Mouse (Mus musculus): Measurements from ENCODE around the gene Gm10228. TPM values are rescaled to one million over a fixed set of nuclear protein-coding genes. Genes with fewer than 3 reads are reported as not detected.
"Not testable (repeated sequence)": the region's sequence is repeated elsewhere in the genome, so short reads cannot be mapped to it uniquely, and the experiment has no call there.

Gene Gm10228
- total and polyA plus RNA-seq, 3 experiments, result not detected

DNA sequence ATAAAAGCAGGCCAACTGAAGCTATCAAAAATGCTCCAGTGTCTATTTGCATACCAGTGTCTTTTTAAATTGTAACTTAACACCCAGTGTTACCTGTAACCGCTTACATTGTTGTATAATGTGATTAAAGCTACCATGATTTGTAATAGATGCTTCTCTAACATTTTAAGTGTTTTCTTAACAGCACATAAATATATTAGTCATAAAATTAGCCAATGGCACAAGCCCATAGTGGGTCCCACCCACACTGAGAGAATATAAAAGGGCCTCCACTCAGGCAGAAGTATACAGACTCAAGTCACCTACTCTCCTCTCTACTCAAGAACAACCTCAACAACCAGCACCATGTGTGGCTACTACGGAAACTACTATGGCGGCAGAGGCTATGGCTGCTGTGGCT, 26.3 kb downstream of the Gm10228 start, which contains the start of gene Gm10229:
Gene Gm10229, plus strand, starts transcription at position 301 of the 400 bp plus-strand sequence.
- H3K9ac ChIP-seq (ENCODE audit: insufficient read depth, low read depth); H3K4me3 ChIP-seq (replicated peaks in 1 of 3; ENCODE audit: low read depth in 2 of 3, low read length in 2 of 3, poor library complexity in 1 of 3); H3K27me3 ChIP-seq (replicated peaks); H3K36me3 ChIP-seq (replicated peaks in 1 of 2; ENCODE audit: control insufficient read depth in 1 of 2, insufficient read depth in 1 of 2, low read length in 1 of 2); H3K79me2 ChIP-seq (replicated peaks; ENCODE audit: control insufficient read depth, extremely low read depth, insufficient read depth, poor library complexity, severe bottlenecking); dilution Hi-C loops (cut with MboI; ENCODE audit: extremely low pct_ligation_motif_present, extremely low pct_unique_long_range_greater_than_20kb, low sequenced_read_pairs); DNase-seq (ENCODE audit: extremely low read depth); H3K27ac ChIP-seq (ENCODE audit: insufficient read depth, low read depth); in situ Hi-C loops (cut with MboI; ENCODE audit: low pct_ligation_motif_present, low pct_unique_long_range_greater_than_20kb, low sequenced_read_pairs); H3K4me2 ChIP-seq (ENCODE audit: insufficient read depth, low read depth, poor library complexity, severe bottlenecking); H3K4me1 ChIP-seq (ENCODE audit: control insufficient read depth in 1 of 2, insufficient read depth in 2 of 2): not testable (repeated sequence)
- peaks cover 50% of the 10 kb centered on the region for H3K9me3 ChIP-seq (replicated peaks; ENCODE audit: low read length)

DNA sequence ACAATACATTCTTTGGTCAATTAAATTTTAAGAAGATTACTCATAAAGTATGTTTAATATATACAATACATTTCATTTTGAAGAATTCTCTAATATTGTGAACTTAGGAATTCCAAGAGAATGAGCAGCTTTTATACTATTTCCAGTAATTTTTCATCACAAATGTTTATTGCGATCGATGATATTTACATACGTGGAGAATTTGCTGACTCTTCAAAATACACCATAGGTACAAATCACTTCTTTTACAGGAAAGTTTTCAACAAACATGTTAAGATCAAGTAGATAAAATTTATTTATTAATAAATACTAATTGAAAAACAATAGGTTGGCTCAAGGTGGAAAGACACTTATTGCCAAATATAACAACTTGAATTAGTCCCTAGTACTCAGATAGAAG, 27.3 kb downstream of the Gm10228 start:
- dilution Hi-C loops (cut with MboI; ENCODE audit: extremely low pct_ligation_motif_present, extremely low pct_unique_long_range_greater_than_20kb, low sequenced_read_pairs) (no loop called here), in situ Hi-C loops (cut with MboI; ENCODE audit: low pct_ligation_motif_present, low pct_unique_long_range_greater_than_20kb, low sequenced_read_pairs) (no loop called here)
- TF ChIP-seq ZMIZ1 (IDR thresholded peaks at IDR 0.05; ENCODE audit: low read depth, low read length) (no peak), ZKSCAN1 (IDR thresholded peaks at IDR 0.05; ENCODE audit: borderline replicate concordance, low read depth, low read length) (no peak), MAFK (IDR thresholded peaks at IDR 0.05; ENCODE audit: insufficient replicate concordance, low read length) (peak; percentile 67; the same call in 1 of the 2 replicates), NRF1 (IDR thresholded peaks at IDR 0.05; ENCODE audit: low read depth, low read length) (no peak), BHLHE40 (IDR thresholded peaks at IDR 0.05; ENCODE audit: low read depth, low read length) (no peak), HCFC1 (IDR thresholded peaks at IDR 0.05; ENCODE audit: low read depth, low read length) (no peak)
- H3K9ac ChIP-seq (ENCODE audit: insufficient read depth, low read depth), result no peak overlapping the region
- H3K27me3 ChIP-seq (replicated peaks), result no peaks in the 10 kb centered on the region
- H3K27ac ChIP-seq (ENCODE audit: insufficient read depth, low read depth), result no peak overlapping the region
- no peaks in the 10 kb centered on the region for H3K36me3 ChIP-seq (replicated peaks in 1 of 2; ENCODE audit: control insufficient read depth in 1 of 2, insufficient read depth in 1 of 2, low read length in 1 of 2)
- H3K4me1 ChIP-seq (ENCODE audit: control insufficient read depth in 1 of 2, insufficient read depth in 2 of 2), result no peaks in the 10 kb centered on the region
- H3K4me2 ChIP-seq (ENCODE audit: insufficient read depth, low read depth, poor library complexity, severe bottlenecking), result no peak overlapping the region
- peaks cover 49% of the 10 kb centered on the region for H3K9me3 ChIP-seq (replicated peaks; ENCODE audit: low read length)
- no peak for DNase-seq (ENCODE audit: extremely low read depth)
- H3K4me3 ChIP-seq (replicated peaks in 1 of 3; ENCODE audit: low read depth in 2 of 3, low read length in 2 of 3, poor library complexity in 1 of 3), result no peak overlapping the region
- H3K79me2 ChIP-seq (replicated peaks; ENCODE audit: control insufficient read depth, extremely low read depth, insufficient read depth, poor library complexity, severe bottlenecking), result no peaks in the 10 kb centered on the region

DNA sequence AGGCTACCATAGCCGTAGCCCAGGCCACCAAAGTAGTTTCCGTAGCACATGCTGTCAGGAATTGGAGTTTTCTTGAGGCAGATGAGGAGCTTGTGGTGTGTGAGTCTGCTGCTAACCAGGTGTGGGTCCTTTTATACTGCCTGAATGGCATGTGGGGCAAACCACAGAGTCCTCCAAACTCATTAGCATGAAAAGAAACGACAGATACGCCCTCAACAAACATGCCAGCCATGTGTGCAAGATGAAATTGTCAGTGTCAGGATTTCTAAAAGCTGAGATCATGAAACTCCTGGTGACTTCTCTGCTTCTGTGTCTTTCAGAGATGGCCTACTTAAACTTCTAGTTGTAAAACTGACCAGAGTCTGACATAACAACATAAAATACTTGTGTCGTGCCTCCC, 30.6 kb downstream of the Gm10228 start, which contains the start of gene Krtap22-2:
Gene Krtap22-2, minus strand, starts transcription at position 101 of the 400 bp plus-strand sequence.
- in situ Hi-C loops (cut with MboI; ENCODE audit: low pct_ligation_motif_present, low pct_unique_long_range_greater_than_20kb, low sequenced_read_pairs), result no loop called here

More for the DNA sequence above, 30.6 kb downstream of the Gm10228 start, which contains the start of gene Krtap22-2:
- dilution Hi-C loops (cut with MboI; ENCODE audit: extremely low pct_ligation_motif_present, extremely low pct_unique_long_range_greater_than_20kb, low sequenced_read_pairs), result no loop called here
- Histone ChIP-seq H3K79me2 (replicated peaks; ENCODE audit: control insufficient read depth, extremely low read depth, insufficient read depth, poor library complexity, severe bottlenecking) (no peaks in the 10 kb centered on the region), H3K27me3 (replicated peaks) (no peaks in the 10 kb centered on the region), H3K9me3 (replicated peaks; ENCODE audit: low read length) (peaks cover 53% of the 10 kb centered on the region), H3K4me2 (ENCODE audit: insufficient read depth, low read depth, poor library complexity, severe bottlenecking) (no peak within 1 kb of the TSS), H3K4me3 (replicated peaks in 1 of 3; ENCODE audit: low read depth in 2 of 3, low read length in 2 of 3, poor library complexity in 1 of 3) (no peak within 1 kb of the TSS), H3K4me1 (ENCODE audit: control insufficient read depth in 1 of 2, insufficient read depth in 2 of 2) (no peaks in the 10 kb centered on the region), H3K9ac (ENCODE audit: insufficient read depth, low read depth) (no peak within 1 kb of the TSS), H3K36me3 (replicated peaks in 1 of 2; ENCODE audit: control insufficient read depth in 1 of 2, insufficient read depth in 1 of 2, low read length in 1 of 2) (no peaks in the 10 kb centered on the region), H3K27ac (ENCODE audit: insufficient read depth, low read depth) (no peak within 1 kb of the TSS)
- DNase-seq (ENCODE audit: extremely low read depth), result no peak
- TF ChIP-seq ELF1 (IDR thresholded peaks at IDR 0.05; ENCODE audit: low read depth, low read length), result no peak
- TF ChIP-seq CHD2 (IDR thresholded peaks at IDR 0.05; ENCODE audit: low read length), result no peak
- no peak for TF ChIP-seq ZKSCAN1 (IDR thresholded peaks at IDR 0.05; ENCODE audit: borderline replicate concordance, low read depth, low read length)
- no peak for TF ChIP-seq IRF4 (IDR thresholded peaks at IDR 0.05; ENCODE audit: low read depth, low read length)
- no peak for TF ChIP-seq POLR2AphosphoS2 (IDR thresholded peaks at IDR 0.05; ENCODE audit: low read depth, low read length)
- no peak for TF ChIP-seq RAD21 (IDR thresholded peaks at IDR 0.05; ENCODE audit: low read depth, low read length)
- TF ChIP-seq TBP (conservative IDR thresholded peaks at IDR 0.05; ENCODE audit: low read depth, low read length), result no peak
- TF ChIP-seq MAZ (IDR thresholded peaks at IDR 0.05; ENCODE audit: low read depth, low read length), result no peak
- TF ChIP-seq ZC3H11A (IDR thresholded peaks at IDR 0.05; ENCODE audit: low read depth, low read length), result no peak

Other genes starting within 250 kb of the Gm10228 start
Only the 20 nearest of the 22 such genes appear.
- gene Krtap14, start 215.3 kb downstream of the Gm10228 start, total RNA-seq (2012; rRNA removed), result not detected in 2 replicates
- not detected in 2 replicates for gene Krtap14, start 215.3 kb downstream of the Gm10228 start, total RNA-seq (2014; rRNA removed)
- gene Krtap14, start 215.3 kb downstream of the Gm10228 start, polyA plus RNA-seq (2012; ENCODE audit: insufficient read length, low read depth), result not detected in 2 replicates
- not detected in 2 replicates for gene Krtap19-1, start 172.1 kb downstream of the Gm10228 start, total RNA-seq (2012; rRNA removed)
- gene Krtap19-1, start 172.1 kb downstream of the Gm10228 start, total RNA-seq (2014; rRNA removed), result not detected in 2 replicates
- not detected in 2 replicates for gene Krtap19-1, start 172.1 kb downstream of the Gm10228 start, polyA plus RNA-seq (2012; ENCODE audit: insufficient read length, low read depth)
- not detected in 2 replicates for gene Krtap19-2, start 167.2 kb downstream of the Gm10228 start, total RNA-seq (2012; rRNA removed)
- gene Krtap19-2, start 167.2 kb downstream of the Gm10228 start, total RNA-seq (2014; rRNA removed), result not detected in 2 replicates
- not detected in 2 replicates for gene Krtap19-2, start 167.2 kb downstream of the Gm10228 start, polyA plus RNA-seq (2012; ENCODE audit: insufficient read length, low read depth)
- gene Krtap19-3, start 163.4 kb downstream of the Gm10228 start, total RNA-seq (2012; rRNA removed), result not detected in 2 replicates
- not detected in 2 replicates for gene Krtap19-3, start 163.4 kb downstream of the Gm10228 start, total RNA-seq (2014; rRNA removed)
- not detected in 2 replicates for gene Krtap19-3, start 163.4 kb downstream of the Gm10228 start, polyA plus RNA-seq (2012; ENCODE audit: insufficient read length, low read depth)
- not detected in 2 replicates for gene Krtap19-4, start 156.4 kb downstream of the Gm10228 start, total RNA-seq (2012; rRNA removed)
- not detected in 2 replicates for gene Krtap19-4, start 156.4 kb downstream of the Gm10228 start, total RNA-seq (2014; rRNA removed)
- gene Krtap19-4, start 156.4 kb downstream of the Gm10228 start, polyA plus RNA-seq (2012; ENCODE audit: insufficient read length, low read depth), result not detected in 2 replicates
- gene Krtap19-5, start 145.0 kb downstream of the Gm10228 start, total RNA-seq (2012; rRNA removed), result not detected in 2 replicates
- not detected in 2 replicates for gene Krtap19-5, start 145.0 kb downstream of the Gm10228 start, total RNA-seq (2014; rRNA removed)
- not detected in 2 replicates for gene Krtap19-5, start 145.0 kb downstream of the Gm10228 start, polyA plus RNA-seq (2012; ENCODE audit: insufficient read length, low read depth)
- not detected in 2 replicates for gene Krtap19-9b, start 109.2 kb downstream of the Gm10228 start, total RNA-seq (2012; rRNA removed)
- gene Krtap19-9b, start 109.2 kb downstream of the Gm10228 start, total RNA-seq (2014; rRNA removed), result not detected in 2 replicates
- gene Krtap19-9b, start 109.2 kb downstream of the Gm10228 start, polyA plus RNA-seq (2012; ENCODE audit: insufficient read length, low read depth), result not detected in 2 replicates
- gene Krtap16-3, start 78.6 kb downstream of the Gm10228 start, total RNA-seq (2012; rRNA removed), result not detected in 2 replicates
- gene Krtap16-3, start 78.6 kb downstream of the Gm10228 start, total RNA-seq (2014; rRNA removed), result not detected in 2 replicates
- gene Krtap16-3, start 78.6 kb downstream of the Gm10228 start, polyA plus RNA-seq (2012; ENCODE audit: insufficient read length, low read depth), result not detected in 2 replicates
- gene Krtap22-2, start 30.7 kb downstream of the Gm10228 start, total RNA-seq (2012; rRNA removed), result not detected in 2 replicates
- gene Krtap22-2, start 30.7 kb downstream of the Gm10228 start, total RNA-seq (2014; rRNA removed), result not detected in 2 replicates
- not detected in 2 replicates for gene Krtap22-2, start 30.7 kb downstream of the Gm10228 start, polyA plus RNA-seq (2012; ENCODE audit: insufficient read length, low read depth)
- gene Gm10229, start 26.2 kb downstream of the Gm10228 start, total RNA-seq (2012; rRNA removed), result not detected in 2 replicates
- gene Gm10229, start 26.2 kb downstream of the Gm10228 start, total RNA-seq (2014; rRNA removed), result not detected in 2 replicates
- not detected in 2 replicates for gene Gm10229, start 26.2 kb downstream of the Gm10228 start, polyA plus RNA-seq (2012; ENCODE audit: insufficient read length, low read depth)
- not detected in 2 replicates for gene Krtap6-1, start 9.8 kb downstream of the Gm10228 start, total RNA-seq (2012; rRNA removed)
- gene Krtap6-1, start 9.8 kb downstream of the Gm10228 start, total RNA-seq (2014; rRNA removed), result not detected in 2 replicates
- gene Krtap6-1, start 9.8 kb downstream of the Gm10228 start, polyA plus RNA-seq (2012; ENCODE audit: insufficient read length, low read depth), result not detected in 2 replicates
- gene Krtap6-5, start 6.4 kb upstream of the Gm10228 start, total RNA-seq (2012; rRNA removed), result not detected in 2 replicates
- gene Krtap6-5, start 6.4 kb upstream of the Gm10228 start, total RNA-seq (2014; rRNA removed), result not detected in 2 replicates
- gene Krtap6-5, start 6.4 kb upstream of the Gm10228 start, polyA plus RNA-seq (2012; ENCODE audit: insufficient read length, low read depth), result not detected in 2 replicates
- not detected in 2 replicates for gene 1110025L11Rik, start 22.5 kb upstream of the Gm10228 start, total RNA-seq (2012; rRNA removed)
- gene 1110025L11Rik, start 22.5 kb upstream of the Gm10228 start, total RNA-seq (2014; rRNA removed), result not detected in 2 replicates
- gene 1110025L11Rik, start 22.5 kb upstream of the Gm10228 start, polyA plus RNA-seq (2012; ENCODE audit: insufficient read length, low read depth), result not detected in 2 replicates
- gene Krtap6-3, start 42.5 kb upstream of the Gm10228 start, total RNA-seq (2012; rRNA removed), result not detected in 2 replicates
- gene Krtap6-3, start 42.5 kb upstream of the Gm10228 start, total RNA-seq (2014; rRNA removed), result not detected in 2 replicates
- not detected in 2 replicates for gene Krtap6-3, start 42.5 kb upstream of the Gm10228 start, polyA plus RNA-seq (2012; ENCODE audit: insufficient read length, low read depth)
- gene Gm6358, start 99.4 kb upstream of the Gm10228 start, total RNA-seq (2012; rRNA removed), result not detected in 2 replicates
- not detected in 2 replicates for gene Gm6358, start 99.4 kb upstream of the Gm10228 start, total RNA-seq (2014; rRNA removed)
- gene Gm6358, start 99.4 kb upstream of the Gm10228 start, polyA plus RNA-seq (2012; ENCODE audit: insufficient read length, low read depth), result not detected in 2 replicates
- not detected in 2 replicates for gene Gm10061, start 109.6 kb upstream of the Gm10228 start, total RNA-seq (2012; rRNA removed)
- gene Gm10061, start 109.6 kb upstream of the Gm10228 start, total RNA-seq (2014; rRNA removed), result not detected in 2 replicates
- not detected in 2 replicates for gene Gm10061, start 109.6 kb upstream of the Gm10228 start, polyA plus RNA-seq (2012; ENCODE audit: insufficient read length, low read depth)
- not detected in 2 replicates for gene Gm9789, start 116.5 kb upstream of the Gm10228 start, total RNA-seq (2012; rRNA removed)
- not detected in 2 replicates for gene Gm9789, start 116.5 kb upstream of the Gm10228 start, total RNA-seq (2014; rRNA removed)
- not detected in 2 replicates for gene Gm9789, start 116.5 kb upstream of the Gm10228 start, polyA plus RNA-seq (2012; ENCODE audit: insufficient read length, low read depth)
- gene Gm7735, start 128.0 kb upstream of the Gm10228 start, total RNA-seq (2012; rRNA removed), result not detected in 2 replicates
- not detected in 2 replicates for gene Gm7735, start 128.0 kb upstream of the Gm10228 start, total RNA-seq (2014; rRNA removed)
- not detected in 2 replicates for gene Gm7735, start 128.0 kb upstream of the Gm10228 start, polyA plus RNA-seq (2012; ENCODE audit: insufficient read length, low read depth)
- not detected in 2 replicates for gene 1110057P08Rik, start 133.3 kb upstream of the Gm10228 start, total RNA-seq (2012; rRNA removed)
- not detected in 2 replicates for gene 1110057P08Rik, start 133.3 kb upstream of the Gm10228 start, total RNA-seq (2014; rRNA removed)
- not detected in 2 replicates for gene 1110057P08Rik, start 133.3 kb upstream of the Gm10228 start, polyA plus RNA-seq (2012; ENCODE audit: insufficient read length, low read depth)
- gene Krtap20-2, start 164.4 kb upstream of the Gm10228 start, total RNA-seq (2012; rRNA removed), result not detected in 2 replicates
- not detected in 2 replicates for gene Krtap20-2, start 164.4 kb upstream of the Gm10228 start, total RNA-seq (2014; rRNA removed)
- not detected in 2 replicates for gene Krtap20-2, start 164.4 kb upstream of the Gm10228 start, polyA plus RNA-seq (2012; ENCODE audit: insufficient read length, low read depth)

Data from CH12.LX (cell line).